Mouse (Mus musculus) intestine, embryonic 14.5 days (tissue): ENCODE measurements at regions not wholly inside any gene's neighbourhood (a gene's known extent, or its start where the extent isn't known, plus 50 kb on each side); places are given as distances from the start of the nearest gene placed in this dataset.
"Not testable (repeated sequence)": the region's sequence is repeated elsewhere in the genome, so short reads cannot be mapped to it uniquely, and the experiment has no call there.

Experiments used
- ATAC-seq: fragments of 200-750 bp; cut with Nextera tagmentation; replicated peaks from 2 replicates; pipeline ENCODE4 v1.8.0; 2017; ENCODE audit warnings: low read depth, moderate number of reproducible peaks, moderate TSS enrichment, moderate library complexity; ENCODE audit not compliant: low FRiP score, low TSS enrichment
- DNase-seq: peaks from one replicate; pipeline ENCODE4 v3.0.0-alpha.2; 2018; ENCODE audit warnings: low spot score
- H3K27ac ChIP-seq: fragments of 300-500 bp; sonication (generic); 2 replicates; pipeline ENCODE4 v1.5.1; 2014; ENCODE audit warnings: low read depth, mild to moderate bottlenecking, control low read depth
- H3K27me3 ChIP-seq: fragments of 300-500 bp; sonication (generic); replicated peaks from 2 replicates; pipeline ENCODE4 v1.6.1; 2014; ENCODE audit warnings: low read length, control low read depth; ENCODE audit not compliant: control insufficient read depth, insufficient read depth
- H3K36me3 ChIP-seq: fragments of 300-500 bp; sonication (generic); 2 replicates; pipeline ENCODE4 v1.6.1; 2014; ENCODE audit warnings: low read length, control low read depth; ENCODE audit not compliant: control insufficient read depth, insufficient read depth
- H3K4me1 ChIP-seq: fragments of 300-500 bp; sonication (generic); replicated peaks from 2 replicates; pipeline ENCODE4 v1.6.1; 2014; ENCODE audit warnings: low read length, control low read depth, mixed read lengths; ENCODE audit not compliant: control insufficient read depth, insufficient read depth
- H3K4me2 ChIP-seq: fragments of 300-500 bp; sonication (generic); 2 replicates; pipeline ENCODE4 v1.6.1; 2014; ENCODE audit warnings: low read length
- H3K4me3 ChIP-seq: fragments of 300-500 bp; sonication (generic); 2 replicates; pipeline ENCODE4 v1.5.1; 2014; ENCODE audit warnings: low read depth, low read length, control low read depth, mixed read lengths
- H3K9ac ChIP-seq: fragments of 300-500 bp; sonication (generic); 2 replicates; pipeline ENCODE4 v1.6.1; 2014; ENCODE audit warnings: mild to moderate bottlenecking, low read length
- H3K9me3 ChIP-seq: fragments of 300-500 bp; sonication (generic); 2 replicates; pipeline ENCODE4 v1.6.1; 2016; ENCODE audit warnings: low read length, control low read depth; ENCODE audit not compliant: control insufficient read depth
- WGBS: fragments of 180-500 bp; shearing (Covaris S2); extraction: QIAGEN DNeasy Blood & Tissue Kit; methylation state at CpG from one replicate; pipeline ENCODE4 v1.1.7; 2014; 5-methylcytosine and 5-hydroxymethylcytosine counted together

DNA sequence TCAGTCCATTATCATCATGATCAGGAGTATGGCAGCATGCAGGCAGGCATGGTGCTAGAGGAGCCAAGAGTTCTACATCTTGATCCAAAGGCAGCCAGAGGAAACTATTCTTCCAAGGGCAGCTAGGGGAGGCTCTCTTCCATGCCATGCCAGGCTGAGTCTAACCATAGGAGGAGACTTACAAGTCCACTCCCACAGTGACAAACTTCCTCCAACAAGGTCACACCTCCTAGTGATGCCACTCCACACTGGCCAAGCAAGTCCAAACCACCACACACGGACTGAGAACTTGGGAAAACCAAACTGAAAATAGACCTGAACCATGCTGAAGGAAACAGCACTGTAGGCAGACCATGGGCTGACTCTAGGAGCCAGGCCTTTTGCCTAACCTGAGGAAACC, 197.4 kb downstream of the Prex1 start:
- 79% methylated on average over 1 of the region's 1 CpGs for WGBS

DNA sequence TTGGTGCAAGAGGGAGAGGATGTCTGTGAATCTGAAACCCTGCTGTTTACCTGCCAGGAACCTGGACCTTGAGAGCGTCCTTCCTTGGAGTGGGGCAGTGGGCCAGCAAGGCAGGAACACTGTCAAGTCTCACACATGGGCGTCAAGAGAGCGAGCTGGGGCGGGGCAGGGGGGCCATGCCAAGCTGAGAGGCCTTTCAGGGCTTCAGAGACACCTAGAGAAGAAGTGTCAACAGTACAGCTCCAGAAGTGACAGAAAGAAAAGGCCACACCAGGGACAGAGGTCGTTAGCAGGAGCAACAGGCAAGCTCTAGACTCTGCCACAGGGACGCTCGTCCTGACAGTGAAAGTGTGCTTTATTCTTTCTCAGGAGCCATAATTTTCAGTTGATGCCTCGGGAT, 199.0 kb downstream of the Prex1 start:
- Histone ChIP-seq H3K4me3 (no peak overlapping the region), H3K4me1 (peaks cover 17% of the 10 kb centered on the region), H3K27me3 (no peaks in the 10 kb centered on the region), H3K9ac (no peak overlapping the region), H3K4me2 (no peak overlapping the region), H3K36me3 (no peaks in the 10 kb centered on the region), H3K9me3 (no peaks in the 10 kb centered on the region), H3K27ac (no peak overlapping the region)
- DNase-seq (no peak), ATAC-seq (no peak)
- 38% methylated on average over 8 of the region's 8 CpGs for WGBS

More for the DNA sequence above, 197.4 kb downstream of the Prex1 start:
- Histone ChIP-seq H3K4me2 (no peak overlapping the region), H3K9ac (no peak overlapping the region), H3K27ac (no peak overlapping the region), H3K9me3 (no peaks in the 10 kb centered on the region), H3K4me1 (peaks cover 16% of the 10 kb centered on the region), H3K4me3 (no peak overlapping the region), H3K36me3 (no peaks in the 10 kb centered on the region), H3K27me3 (no peaks in the 10 kb centered on the region)
- no peak for DNase-seq
- no peak for ATAC-seq

DNA sequence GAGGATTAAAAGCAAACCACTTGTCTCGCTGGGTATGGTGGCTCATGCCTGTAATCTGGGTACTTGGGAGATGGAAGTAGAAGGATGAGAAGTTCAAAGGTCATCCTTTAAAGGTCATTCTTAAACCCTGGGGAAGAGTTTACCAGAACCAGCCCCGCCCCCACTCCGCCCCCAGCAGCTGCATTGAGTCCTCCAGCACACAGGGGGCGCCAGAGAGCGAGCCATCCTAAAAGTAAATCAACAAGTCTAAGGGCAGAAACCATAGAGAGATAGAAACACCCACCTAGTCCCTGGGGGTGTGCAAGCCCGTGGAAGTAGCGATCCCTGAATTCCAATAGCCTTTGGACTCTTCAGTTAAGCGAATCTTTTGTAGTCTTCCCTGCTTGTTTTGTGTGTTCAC, 201.1 kb downstream of the Prex1 start:
- H3K4me2 ChIP-seq = no peak overlapping the region
- H3K27ac ChIP-seq = no peak overlapping the region
- H3K9ac ChIP-seq = no peak overlapping the region
- peaks cover 7% of the 10 kb centered on the region; the same call in 1 of the 2 replicates for H3K9me3 ChIP-seq
- no peak for DNase-seq
- H3K27me3 ChIP-seq = no peaks in the 10 kb centered on the region
- 80% methylated on average over 8 of the region's 8 CpGs for WGBS
- H3K4me3 ChIP-seq = no peak overlapping the region
- peaks cover 10% of the 10 kb centered on the region for H3K4me1 ChIP-seq
- H3K36me3 ChIP-seq = no peaks in the 10 kb centered on the region
- no peak for ATAC-seq

DNA sequence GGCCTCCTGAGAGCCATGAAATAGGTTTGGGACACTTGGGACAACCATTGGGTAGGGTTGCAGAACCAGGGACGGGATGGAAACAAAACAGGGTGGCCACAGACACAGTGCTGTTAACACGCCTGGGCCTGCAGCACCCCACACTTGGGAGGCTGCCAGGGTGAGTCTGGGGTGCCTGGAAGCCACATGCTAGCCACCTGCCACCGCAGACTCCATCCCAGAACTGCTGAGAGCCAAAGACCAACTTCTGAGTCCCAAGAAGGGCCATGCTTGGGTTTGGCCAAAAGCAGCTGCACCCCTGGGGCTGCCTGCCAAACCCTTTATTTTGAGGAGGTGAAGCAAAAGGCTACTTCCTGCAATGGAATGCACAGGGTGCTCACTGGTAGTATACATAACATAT, 202.2 kb downstream of the Prex1 start:
- H3K4me1 ChIP-seq, H3K9ac ChIP-seq, H3K27ac ChIP-seq, H3K4me3 ChIP-seq, H3K36me3 ChIP-seq, H3K27me3 ChIP-seq, DNase-seq, H3K9me3 ChIP-seq, ATAC-seq, H3K4me2 ChIP-seq: not testable (repeated sequence)
- 77% methylated on average over 3 of the region's 3 CpGs for WGBS

DNA sequence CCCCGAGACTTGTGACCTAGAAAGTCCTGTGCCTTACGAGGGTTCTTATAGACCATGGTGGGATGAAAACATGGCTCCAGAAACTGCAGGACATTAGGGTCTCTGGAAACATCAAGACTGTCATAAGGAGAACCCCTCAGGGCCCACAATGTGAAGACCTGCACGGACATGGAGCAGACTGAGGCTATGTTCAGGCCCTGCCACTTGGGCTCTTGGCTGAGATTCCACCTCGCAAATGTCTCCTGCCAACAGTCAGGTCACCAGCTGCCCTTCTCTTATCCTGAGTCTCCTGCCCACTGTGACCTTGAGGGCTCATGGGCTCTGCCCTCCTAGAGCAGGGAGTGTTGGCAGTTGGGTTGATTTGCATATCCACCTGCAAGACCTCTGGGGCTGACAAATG, 202.9 kb downstream of the Prex1 start:
- H3K4me2 ChIP-seq = no peak overlapping the region
- H3K27ac ChIP-seq = no peak overlapping the region
- H3K36me3 ChIP-seq = no peaks in the 10 kb centered on the region
- H3K4me3 ChIP-seq = no peak overlapping the region
- ATAC-seq (no peak), DNase-seq (no peak)
- H3K4me1 ChIP-seq = peaks cover 4% of the 10 kb centered on the region
- peaks cover 7% of the 10 kb centered on the region; the same call in 1 of the 2 replicates for H3K9me3 ChIP-seq
- 78% methylated on average over 4 of the region's 4 CpGs for WGBS
- H3K9ac ChIP-seq = no peak overlapping the region
- no peaks in the 10 kb centered on the region for H3K27me3 ChIP-seq

DNA sequence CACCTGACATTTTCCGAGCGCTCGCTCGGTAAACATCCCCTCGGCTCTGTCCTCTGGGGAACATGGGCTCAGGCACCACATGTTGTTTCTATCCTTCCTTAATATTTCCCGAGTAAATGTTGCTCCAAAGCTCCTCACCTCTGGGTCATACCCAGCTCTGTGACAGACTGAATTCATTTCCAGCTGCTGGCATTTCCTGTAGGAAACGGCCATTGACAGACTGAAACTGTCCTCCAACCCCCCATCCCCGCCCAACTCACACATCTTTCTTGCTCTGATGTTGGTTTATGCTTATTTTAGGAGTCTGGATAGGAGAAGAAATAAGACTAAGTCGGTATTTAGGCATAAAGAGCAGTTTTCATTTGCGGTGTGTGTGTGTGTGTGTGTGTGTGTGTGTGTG, 204.0 kb downstream of the Prex1 start:
- Histone ChIP-seq H3K9me3 (peaks cover 7% of the 10 kb centered on the region; the same call in 1 of the 2 replicates), H3K4me1 (peaks cover 4% of the 10 kb centered on the region), H3K36me3 (no peaks in the 10 kb centered on the region), H3K27ac (no peak overlapping the region), H3K27me3 (no peaks in the 10 kb centered on the region), H3K9ac (no peak overlapping the region), H3K4me3 (no peak overlapping the region), H3K4me2 (no peak overlapping the region)
- no peak for ATAC-seq
- 74% methylated on average over 10 of the region's 10 CpGs for WGBS
- DNase-seq = no peak

DNA sequence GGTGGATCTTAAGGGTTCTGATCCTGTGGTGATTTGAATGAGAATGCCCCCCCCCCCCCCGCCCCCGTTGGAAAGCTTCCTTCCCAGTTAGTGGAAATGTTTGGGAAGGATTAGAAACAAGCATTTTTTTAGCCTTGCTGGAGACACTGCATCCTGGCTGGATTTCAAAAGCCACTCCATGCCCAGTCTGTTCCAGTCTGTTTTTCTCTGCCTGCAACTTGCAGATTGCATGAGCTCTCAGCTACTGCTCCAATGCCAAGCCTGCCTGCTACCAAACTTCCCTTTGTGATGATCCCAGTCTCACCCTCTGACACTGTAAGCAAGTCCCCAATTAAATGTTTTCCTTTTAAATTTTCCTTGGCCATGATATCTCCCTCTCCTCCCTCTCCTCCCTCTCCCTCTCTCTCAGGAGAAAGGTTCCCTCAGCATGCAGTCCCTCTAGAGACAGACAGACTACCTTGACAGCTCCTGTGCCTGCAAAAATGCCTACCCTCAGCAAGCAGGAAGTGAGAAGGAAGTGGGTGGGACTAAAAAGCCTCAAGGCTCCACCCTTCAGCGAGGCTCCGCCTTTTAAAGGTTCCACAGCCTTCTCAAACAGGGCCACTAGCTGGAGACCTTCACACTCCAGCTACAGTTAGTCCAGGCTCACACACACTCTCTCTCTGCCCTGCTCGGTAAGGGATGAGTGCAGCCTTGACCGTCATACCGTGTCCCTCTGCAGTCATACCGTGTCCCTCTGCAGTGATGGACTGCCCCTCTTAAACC, 204.8 kb downstream of the Prex1 start:
- no peak for ATAC-seq
- H3K4me1 ChIP-seq = peaks cover 4% of the 10 kb centered on the region; the same call in 1 of the 2 replicates
- whole genome bisulfite sequencing = 85% methylated on average over 8 of the region's 8 CpGs
- H3K36me3 ChIP-seq = no peaks in the 10 kb centered on the region
- DNase-seq = no peak
- H3K27me3 ChIP-seq = no peaks in the 10 kb centered on the region
- no peak overlapping the region for H3K9ac ChIP-seq
- no peak overlapping the region for H3K27ac ChIP-seq
- H3K9me3 ChIP-seq = peaks cover 7% of the 10 kb centered on the region; the same call in 1 of the 2 replicates
- H3K4me3 ChIP-seq = no peak overlapping the region
- H3K4me2 ChIP-seq = no peak overlapping the region

DNA sequence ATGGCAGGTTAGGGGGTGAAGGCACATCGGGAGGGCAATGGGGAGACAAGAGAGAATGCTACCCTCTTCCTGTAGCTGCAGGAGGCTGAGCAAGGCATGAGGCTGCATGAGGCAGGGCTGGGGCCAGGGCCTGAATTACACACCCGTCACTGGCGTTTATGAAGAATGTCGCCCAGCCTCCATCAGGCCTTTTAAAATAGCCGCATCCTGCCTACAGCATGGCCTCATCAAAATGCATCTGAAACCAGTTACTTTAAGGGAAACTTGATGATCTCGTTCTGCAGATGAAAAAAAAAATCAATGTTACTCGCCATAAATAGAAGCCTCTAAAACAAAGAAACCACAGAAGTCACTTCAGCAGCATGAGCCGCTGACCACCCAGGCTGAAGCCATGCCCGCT, 208.3 kb downstream of the Prex1 start:
- H3K9me3 ChIP-seq = peaks cover 7% of the 10 kb centered on the region; the same call in 1 of the 2 replicates
- H3K27me3 ChIP-seq = no peaks in the 10 kb centered on the region
- no peaks in the 10 kb centered on the region for H3K36me3 ChIP-seq
- ATAC-seq (no peak), DNase-seq (no peak)
- H3K4me1 ChIP-seq = no peaks in the 10 kb centered on the region
- no peak overlapping the region for H3K4me3 ChIP-seq
- 39% methylated on average over 9 of the region's 9 CpGs for WGBS
- no peak overlapping the region for H3K27ac ChIP-seq
- no peak overlapping the region for H3K9ac ChIP-seq
- H3K4me2 ChIP-seq = no peak overlapping the region

DNA sequence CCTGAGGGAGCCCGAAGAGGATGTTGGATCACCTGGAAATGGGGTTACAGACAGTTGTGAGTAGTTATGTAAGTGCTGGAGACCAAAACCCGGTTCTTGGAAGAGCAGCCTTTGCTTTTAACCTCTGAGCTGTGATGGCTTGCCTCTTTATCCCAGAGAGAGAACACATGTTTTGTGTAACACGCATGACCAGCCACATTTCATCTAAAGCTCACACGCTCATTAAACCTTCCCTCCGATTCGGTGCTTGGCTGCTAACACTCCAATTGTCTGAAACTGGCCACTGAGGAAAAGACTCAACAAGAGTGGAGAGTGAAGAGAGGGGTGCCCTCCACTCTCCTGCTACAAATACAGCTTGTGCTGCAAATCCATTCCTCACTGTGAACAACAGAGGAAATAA, 210.0 kb downstream of the Prex1 start:
- no peak for ATAC-seq
- 74% methylated on average over 6 of the region's 6 CpGs for WGBS
- no peaks in the 10 kb centered on the region for H3K27me3 ChIP-seq
- no peak overlapping the region for H3K4me3 ChIP-seq
- H3K27ac ChIP-seq = no peak overlapping the region
- no peaks in the 10 kb centered on the region for H3K4me1 ChIP-seq
- H3K36me3 ChIP-seq = no peaks in the 10 kb centered on the region
- 0 out of 2 replicates have a peak, but pooled peaks cover 3% of the 10 kb centered on the region for H3K9me3 ChIP-seq
- DNase-seq = no peak
- no peak overlapping the region for H3K4me2 ChIP-seq
- no peak overlapping the region for H3K9ac ChIP-seq
